Mouse (Mus musculus): ENCODE results near the gene Trim7.
"Not testable (repeated sequence)": the region's sequence is repeated elsewhere in the genome, so short reads cannot be mapped to it uniquely, and the experiment has no call there.

Trim7 gene

GRCm38 (mm10) chr11:48900654-48901566 lies 75.0 kb downstream of the Trim7 start:
- not testable (repeated sequence) for DNase-seq (ENCODE audit: low spot score)

GRCm38 (mm10) chr11:48901567-48901930 lies 75.6 kb downstream of the Trim7 start:
- DNase-seq (ENCODE audit: low spot score) = not testable (repeated sequence)
